Mouse (Mus musculus) heart, postnatal 0 days (tissue): ENCODE results near the gene Tuba8.
A peak's percentile ranks its signal among the peaks of the same experiment; 100 is the strongest.

Source experiments
- CTCF ChIP-seq: IDR thresholded peaks from 2 replicates; pipeline ENCODE4 v1.5.1; 2016; ENCODE audit warnings: antibody characterized with exemption, control low read depth, low read depth
- EP300 ChIP-seq: IDR thresholded peaks from 2 replicates; pipeline ENCODE4 v1.6.1; 2016; ENCODE audit warnings: antibody characterized with exemption, low read depth

GRCm38 (mm10) chr6:121260548-121260947 lies 50.1 kb downstream of the Tuba8 start:
- TF ChIP-seq CTCF (peak; percentile 79), EP300 (no peak)
